Mouse (Mus musculus) heart, embryonic 12.5 days (tissue): ENCODE results near the gene Dmrtc1a. TPM values are rescaled to one million over a fixed set of nuclear protein-coding genes. Genes with fewer than 3 reads are reported as not detected.

Experiments
- polyA plus RNA-seq: library from polyadenylated mRNA; unstranded; fragments of >200 nt; fragmentation: Nextera tagmentation; extraction: Ambion mirVana; gene quantifications from 2 replicates; pipeline ENCODE4 v1.2.1, GENCODE M21; 2016

The Dmrtc1a gene
- polyA plus RNA-seq, 1 experiment from 2014 or later, result 0.33 TPM

Other genes with a start within 250 kb of the Dmrtc1a start
- not detected in 2 replicates for gene Gm3880, start 221.7 kb downstream of the Dmrtc1a start, polyA plus RNA-seq
- gene Gm9112, start 201.1 kb downstream of the Dmrtc1a start, polyA plus RNA-seq, result not detected in 2 replicates
- not detected in 2 replicates for gene Dmrtc1b, start 200.8 kb downstream of the Dmrtc1a start, polyA plus RNA-seq
- not detected in 2 replicates for gene Dmrtc1c1, start 105.7 kb downstream of the Dmrtc1a start, polyA plus RNA-seq
- not detected in 2 replicates for gene Dmrtc1c2, start 54.1 kb downstream of the Dmrtc1a start, polyA plus RNA-seq
- not detected in 2 replicates for gene 1700031F05Rik, start 40.7 kb downstream of the Dmrtc1a start, polyA plus RNA-seq
- not detected in 2 replicates for gene 1700011M02Rik, start 218 bp upstream of the Dmrtc1a start, polyA plus RNA-seq
- not detected in 2 replicates for gene 1700018G05Rik, start 19.7 kb upstream of the Dmrtc1a start, polyA plus RNA-seq